Mouse (Mus musculus): ENCODE measurements around the gene Dmac2. TPM values are rescaled to one million over a fixed set of nuclear protein-coding genes. Genes with fewer than 3 reads are reported as not detected.

The Dmac2 gene
- total and polyA plus RNA-seq, 2 experiments from 2014 or later, result 71.3 to 80.4 TPM

DNA sequence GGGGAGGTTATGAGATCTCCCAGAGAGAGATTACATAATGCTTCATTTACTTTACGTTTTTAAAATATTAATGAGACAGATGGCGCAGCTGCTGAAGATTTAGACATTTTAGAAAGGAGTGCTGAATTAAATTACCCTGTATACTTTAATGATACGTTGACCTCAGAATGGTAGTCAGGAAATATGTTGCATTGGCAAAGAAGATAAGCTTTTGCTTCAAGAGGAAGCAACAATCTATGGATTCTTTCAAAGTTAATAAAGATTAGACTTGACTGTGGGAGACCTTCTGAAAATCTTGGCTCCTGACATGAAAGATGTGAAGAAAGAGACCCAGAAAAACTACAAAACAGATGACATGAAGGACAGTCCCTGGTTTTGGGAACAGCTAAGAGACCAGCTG lies 25.4 kb upstream of the Dmac2 start:
- H3K27ac ChIP-seq (ENCODE audit: low read depth), result no peak overlapping the region
- H3K9ac ChIP-seq (replicated peaks; ENCODE audit: low read depth, low read length), result no peak overlapping the region
- H3K36me3 ChIP-seq (replicated peaks; ENCODE audit: control insufficient read depth, insufficient read depth, low read length), result no peaks in the 10 kb centered on the region
- no peak for DNase-seq (ENCODE audit: low spot score)
- no peaks in the 10 kb centered on the region for H3K4me1 ChIP-seq (ENCODE audit: control insufficient read depth, insufficient read depth)
- H3K9me3 ChIP-seq (replicated peaks; ENCODE audit: control insufficient read depth, low read length), result no peaks in the 10 kb centered on the region
- TF ChIP-seq CTCF (IDR thresholded peaks at IDR 0.05; ENCODE audit: low read depth), result no peak
- H3K27me3 ChIP-seq (ENCODE audit: control insufficient read depth, insufficient read depth, low read length), result no peaks in the 10 kb centered on the region
- 73% methylated on average over 3 of the region's 3 CpGs for WGBS
- no peak for ATAC-seq (ENCODE audit: insufficient read depth, low read depth)
- H3K4me3 ChIP-seq (ENCODE audit: low read depth, low read length), result no peak overlapping the region
- no peak overlapping the region for H3K4me2 ChIP-seq (ENCODE audit: low read depth, low read length)

DNA sequence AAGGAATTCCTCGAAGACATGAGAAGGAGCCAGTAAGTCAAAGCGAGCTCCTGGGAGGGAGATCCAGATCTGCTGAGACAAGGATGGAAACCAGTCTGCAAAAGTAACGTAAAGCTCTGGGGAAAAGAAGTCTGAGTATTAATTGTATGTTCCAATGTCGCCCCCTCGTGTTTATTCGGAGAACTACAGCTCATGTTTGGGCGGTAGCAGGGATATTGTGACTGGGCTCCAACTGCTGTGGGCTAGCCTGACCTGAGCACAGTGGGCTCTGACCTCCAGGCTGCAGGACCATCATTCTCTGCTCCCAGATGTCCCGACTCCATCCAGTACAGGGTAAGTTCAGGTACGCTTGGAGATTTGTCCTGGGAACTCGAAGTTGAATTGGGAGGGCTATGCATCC lies 19.6 kb upstream of the Dmac2 start:
- 7% methylated on average over 10 of the region's 10 CpGs for WGBS
- ATAC-seq (ENCODE audit: insufficient read depth, low read depth), result no peak
- TF ChIP-seq EP300 (IDR thresholded peaks at IDR 0.05; ENCODE audit: low read depth) (no peak), CTCF (IDR thresholded peaks at IDR 0.05; ENCODE audit: low read depth) (peak; percentile 74)

DNA sequence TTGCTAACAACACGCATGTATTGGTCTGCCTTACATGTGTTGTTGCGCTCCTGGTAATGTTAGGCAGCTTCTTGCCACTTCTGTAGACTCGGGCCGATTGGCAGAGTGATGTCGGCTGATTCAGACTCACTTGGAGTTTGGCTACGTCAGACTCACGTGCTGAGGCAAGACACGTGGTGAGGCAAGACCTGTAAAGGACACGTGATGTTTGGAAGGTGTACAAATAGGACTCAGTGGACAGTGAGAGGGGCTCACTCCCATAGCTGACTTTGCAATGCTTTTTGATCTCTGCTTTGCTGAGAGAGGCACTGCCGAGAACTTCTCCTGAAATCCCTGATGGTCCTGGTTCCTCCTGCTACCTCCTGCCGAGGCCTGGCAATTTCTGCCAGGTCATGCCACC lies 18.5 kb upstream of the Dmac2 start:
- ATAC-seq (ENCODE audit: insufficient read depth, low read depth), result no peak
- no peaks in the 10 kb centered on the region for H3K4me1 ChIP-seq (ENCODE audit: control insufficient read depth, insufficient read depth)
- 73% methylated on average over 11 of the region's 11 CpGs for WGBS
- H3K4me3 ChIP-seq (ENCODE audit: low read depth, low read length), result no peak overlapping the region
- no peaks in the 10 kb centered on the region for H3K27me3 ChIP-seq (ENCODE audit: control insufficient read depth, insufficient read depth, low read length)
- TF ChIP-seq EP300 (IDR thresholded peaks at IDR 0.05; ENCODE audit: low read depth) (no peak), CTCF (IDR thresholded peaks at IDR 0.05; ENCODE audit: low read depth) (no peak)
- no peak for DNase-seq (ENCODE audit: low spot score)
- H3K36me3 ChIP-seq (replicated peaks; ENCODE audit: control insufficient read depth, insufficient read depth, low read length), result no peaks in the 10 kb centered on the region
- no peak overlapping the region for H3K4me2 ChIP-seq (ENCODE audit: low read depth, low read length)
- H3K9ac ChIP-seq (replicated peaks; ENCODE audit: low read depth, low read length), result no peak overlapping the region
- no peaks in the 10 kb centered on the region for H3K9me3 ChIP-seq (replicated peaks; ENCODE audit: control insufficient read depth, low read length)
- H3K27ac ChIP-seq (ENCODE audit: low read depth), result no peak overlapping the region

More for the DNA sequence above, 19.6 kb upstream of the Dmac2 start:
- Histone ChIP-seq H3K4me2 (ENCODE audit: low read depth, low read length) (no peak overlapping the region), H3K9ac (replicated peaks; ENCODE audit: low read depth, low read length) (no peak overlapping the region), H3K4me3 (ENCODE audit: low read depth, low read length) (no peak overlapping the region), H3K27ac (ENCODE audit: low read depth) (no peak overlapping the region), H3K27me3 (ENCODE audit: control insufficient read depth, insufficient read depth, low read length) (no peaks in the 10 kb centered on the region), H3K9me3 (replicated peaks; ENCODE audit: control insufficient read depth, low read length) (no peaks in the 10 kb centered on the region), H3K36me3 (replicated peaks; ENCODE audit: control insufficient read depth, insufficient read depth, low read length) (no peaks in the 10 kb centered on the region), H3K4me1 (ENCODE audit: control insufficient read depth, insufficient read depth) (no peaks in the 10 kb centered on the region)
- DNase-seq (ENCODE audit: low spot score), result peak; percentile 52

DNA sequence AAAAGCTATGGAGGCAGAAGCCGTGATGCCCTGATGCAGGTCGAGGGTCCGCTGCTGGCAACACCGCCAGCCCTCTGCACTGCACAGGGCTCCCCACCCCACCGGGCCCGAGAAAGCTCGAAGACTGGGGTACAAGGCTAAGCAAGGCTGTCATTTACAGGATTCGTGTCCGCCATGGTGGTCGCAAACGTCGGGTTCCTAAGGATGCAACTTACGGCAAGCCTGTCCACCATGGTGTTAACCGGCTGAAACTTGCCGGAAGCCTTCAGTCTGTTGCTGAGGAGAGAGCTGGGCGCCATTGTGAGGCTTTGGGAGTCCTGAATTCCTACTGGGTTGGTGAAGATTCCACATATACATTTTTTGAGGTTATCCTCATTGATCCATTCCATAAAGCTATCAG lies 17.9 kb upstream of the Dmac2 start:
- 78% methylated on average over 16 of the region's 16 CpGs for WGBS
- Histone ChIP-seq H3K4me3 (ENCODE audit: low read depth, low read length) (no peak overlapping the region), H3K36me3 (replicated peaks; ENCODE audit: control insufficient read depth, insufficient read depth, low read length) (no peaks in the 10 kb centered on the region), H3K27ac (ENCODE audit: low read depth) (no peak overlapping the region), H3K4me2 (ENCODE audit: low read depth, low read length) (no peak overlapping the region), H3K4me1 (ENCODE audit: control insufficient read depth, insufficient read depth) (no peaks in the 10 kb centered on the region), H3K27me3 (ENCODE audit: control insufficient read depth, insufficient read depth, low read length) (no peaks in the 10 kb centered on the region), H3K9me3 (replicated peaks; ENCODE audit: control insufficient read depth, low read length) (no peaks in the 10 kb centered on the region), H3K9ac (replicated peaks; ENCODE audit: low read depth, low read length) (no peak overlapping the region)
- no peak for ATAC-seq (ENCODE audit: insufficient read depth, low read depth)
- DNase-seq (ENCODE audit: low spot score), result no peak
- TF ChIP-seq EP300 (IDR thresholded peaks at IDR 0.05; ENCODE audit: low read depth) (no peak), CTCF (IDR thresholded peaks at IDR 0.05; ENCODE audit: low read depth) (no peak)

DNA sequence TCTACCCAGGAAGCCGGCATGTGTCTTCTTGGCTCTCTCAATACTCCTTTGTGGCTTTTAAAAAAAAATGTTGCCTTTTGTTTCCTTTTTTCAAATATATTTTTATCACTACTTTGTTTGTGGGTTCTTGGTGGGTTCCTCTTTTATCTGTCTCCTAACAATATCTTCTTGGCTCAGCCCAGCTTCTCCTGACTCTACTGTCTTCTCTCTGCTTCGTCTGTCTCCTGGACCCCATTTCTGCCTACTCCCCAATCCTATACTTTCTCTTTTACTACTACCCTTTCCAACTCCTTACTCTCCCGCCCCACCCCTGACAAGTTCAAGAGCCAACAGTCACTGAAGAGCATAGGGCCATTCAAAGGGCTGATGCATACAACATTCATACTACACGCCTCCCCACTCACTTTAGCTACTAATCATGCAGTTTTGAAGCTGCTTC lies 12.6 kb upstream of the Dmac2 start:
- 59% methylated on average over 4 of the region's 4 CpGs for WGBS
- H3K4me1 ChIP-seq (ENCODE audit: control insufficient read depth, insufficient read depth), result no peaks in the 10 kb centered on the region
- DNase-seq (ENCODE audit: low spot score) (no peak), ATAC-seq (ENCODE audit: insufficient read depth, low read depth) (no peak)
- H3K36me3 ChIP-seq (replicated peaks; ENCODE audit: control insufficient read depth, insufficient read depth, low read length), result no peaks in the 10 kb centered on the region
- no peak overlapping the region for H3K4me2 ChIP-seq (ENCODE audit: low read depth, low read length)
- no peak overlapping the region for H3K9ac ChIP-seq (replicated peaks; ENCODE audit: low read depth, low read length)
- H3K27me3 ChIP-seq (ENCODE audit: control insufficient read depth, insufficient read depth, low read length), result no peaks in the 10 kb centered on the region
- no peak overlapping the region for H3K27ac ChIP-seq (ENCODE audit: low read depth)
- H3K4me3 ChIP-seq (ENCODE audit: low read depth, low read length), result no peak overlapping the region
- H3K9me3 ChIP-seq (replicated peaks; ENCODE audit: control insufficient read depth, low read length), result no peaks in the 10 kb centered on the region
- TF ChIP-seq CTCF (IDR thresholded peaks at IDR 0.05; ENCODE audit: low read depth), result no peak
- no peak for TF ChIP-seq EP300 (IDR thresholded peaks at IDR 0.05; ENCODE audit: low read depth)

DNA sequence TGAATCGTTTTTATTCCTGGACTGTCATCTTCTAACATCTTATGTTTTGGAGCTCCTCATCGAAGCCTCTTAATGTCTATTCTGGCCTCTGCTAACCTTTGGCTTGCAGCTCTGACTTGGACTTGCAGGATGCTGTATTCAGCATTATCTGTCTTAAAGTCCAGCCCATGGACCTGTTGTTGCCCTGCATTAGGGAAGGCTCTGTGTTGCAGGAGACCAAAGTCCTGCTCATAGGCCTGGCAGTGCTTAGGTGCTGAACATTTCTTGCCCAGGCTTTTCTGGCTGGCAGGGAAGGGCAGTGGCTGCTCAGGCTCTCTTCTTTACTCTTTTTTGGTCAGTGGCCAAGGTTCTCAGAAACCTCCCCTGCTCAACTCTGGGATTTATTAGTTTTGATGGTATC lies 12.0 kb upstream of the Dmac2 start:
- Histone ChIP-seq H3K9me3 (replicated peaks; ENCODE audit: control insufficient read depth, low read length) (no peaks in the 10 kb centered on the region), H3K4me2 (ENCODE audit: low read depth, low read length) (no peak overlapping the region), H3K9ac (replicated peaks; ENCODE audit: low read depth, low read length) (no peak overlapping the region), H3K36me3 (replicated peaks; ENCODE audit: control insufficient read depth, insufficient read depth, low read length) (no peaks in the 10 kb centered on the region), H3K27ac (ENCODE audit: low read depth) (no peak overlapping the region), H3K4me3 (ENCODE audit: low read depth, low read length) (no peak overlapping the region), H3K4me1 (ENCODE audit: control insufficient read depth, insufficient read depth) (no peaks in the 10 kb centered on the region), H3K27me3 (ENCODE audit: control insufficient read depth, insufficient read depth, low read length) (no peaks in the 10 kb centered on the region)
- 60% methylated on average over 2 of the region's 2 CpGs for WGBS
- TF ChIP-seq EP300 (IDR thresholded peaks at IDR 0.05; ENCODE audit: low read depth), result no peak
- no peak for TF ChIP-seq CTCF (IDR thresholded peaks at IDR 0.05; ENCODE audit: low read depth)
- DNase-seq (ENCODE audit: low spot score), result no peak
- ATAC-seq (ENCODE audit: insufficient read depth, low read depth), result no peak
